Mouse (Mus musculus): ENCODE results near the gene Slc9a2.
A peak's percentile ranks its signal among the peaks of the same experiment; 100 is the strongest.

The Slc9a2 gene

DNA sequence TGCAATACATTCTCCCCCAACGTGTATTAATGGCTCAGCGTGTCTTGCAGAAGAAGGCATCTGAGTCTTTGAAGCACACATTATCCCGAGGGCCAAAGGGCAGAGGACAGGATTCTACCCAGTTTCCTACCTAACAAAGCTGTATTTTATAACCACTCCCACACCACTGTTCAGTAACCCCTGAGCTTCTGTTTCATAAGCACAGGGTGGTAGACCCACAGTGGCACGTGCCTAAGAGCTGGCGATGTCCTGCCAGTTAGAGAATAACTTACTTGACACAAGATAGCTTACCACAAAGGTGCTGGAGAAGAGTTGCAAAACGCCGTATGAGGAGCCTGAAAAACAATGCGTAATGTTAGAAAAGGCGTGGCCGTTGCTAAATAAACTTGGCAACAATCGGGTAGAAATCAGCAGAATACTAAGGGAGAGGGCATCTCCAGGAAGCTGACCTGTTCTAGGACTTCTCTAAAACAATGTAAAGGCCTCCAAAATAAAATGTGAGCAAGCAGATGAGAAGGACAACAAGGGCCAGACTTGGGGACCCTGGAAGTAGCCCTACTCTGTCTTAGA, 105.6 kb downstream of the Slc9a2 start:
- DNase-seq (ENCODE audit: low spot score), result no peak

GRCm38 (mm10) chr1:40788956-40789355, 108.6 kb downstream of the Slc9a2 start:
- no peak for DNase-seq (ENCODE audit: low spot score)

GRCm38 (mm10) chr1:40789666-40790233, 109.4 kb downstream of the Slc9a2 start:
- DNase-seq (ENCODE audit: low spot score), result no peak

DNA sequence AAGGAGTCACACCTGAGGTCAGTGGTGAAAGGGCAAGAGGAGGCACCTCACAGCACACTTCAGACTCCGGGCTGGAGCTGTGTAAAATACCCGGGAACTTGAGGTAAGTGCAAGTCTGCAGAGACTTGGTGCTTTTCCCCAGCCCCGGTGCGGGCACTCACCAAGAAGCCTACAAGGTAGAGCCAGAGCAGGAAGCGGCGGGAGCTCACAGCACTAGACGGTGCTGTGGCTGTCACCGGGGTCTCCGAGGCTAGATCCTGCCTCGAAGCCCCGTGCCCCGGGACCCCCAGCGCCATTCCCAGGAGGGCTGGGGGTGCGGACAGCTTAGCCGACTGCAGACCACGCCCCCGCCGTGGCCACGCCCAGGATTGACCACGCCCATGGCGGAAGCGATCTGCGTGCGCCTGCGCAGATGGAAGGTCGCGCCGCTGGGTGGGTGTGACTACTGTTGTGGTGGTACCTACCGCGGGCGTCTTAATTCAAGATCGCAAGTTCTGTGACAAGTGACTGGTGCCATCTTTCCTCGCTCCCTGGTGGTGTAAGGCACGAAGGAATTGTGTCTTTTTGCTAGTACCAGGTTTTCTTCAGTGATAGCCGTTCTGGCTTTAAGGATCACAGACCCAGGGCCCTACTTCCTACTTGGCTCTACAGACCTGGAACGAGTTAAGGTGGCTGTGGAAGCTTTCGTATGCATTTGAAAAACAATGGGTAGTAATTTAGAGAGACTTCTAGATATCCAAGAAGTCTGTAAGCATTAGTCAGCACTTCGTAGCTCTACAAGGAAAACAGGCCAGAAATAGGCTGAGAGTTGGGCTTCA, 110.2 kb downstream of the Slc9a2 start, which contains the start of gene Mfsd9:
TSS of gene Mfsd9 (minus strand) at position 364 of the 818 bp plus-strand sequence.
- DNase-seq (ENCODE audit: low spot score), result peak; percentile 80

DNA sequence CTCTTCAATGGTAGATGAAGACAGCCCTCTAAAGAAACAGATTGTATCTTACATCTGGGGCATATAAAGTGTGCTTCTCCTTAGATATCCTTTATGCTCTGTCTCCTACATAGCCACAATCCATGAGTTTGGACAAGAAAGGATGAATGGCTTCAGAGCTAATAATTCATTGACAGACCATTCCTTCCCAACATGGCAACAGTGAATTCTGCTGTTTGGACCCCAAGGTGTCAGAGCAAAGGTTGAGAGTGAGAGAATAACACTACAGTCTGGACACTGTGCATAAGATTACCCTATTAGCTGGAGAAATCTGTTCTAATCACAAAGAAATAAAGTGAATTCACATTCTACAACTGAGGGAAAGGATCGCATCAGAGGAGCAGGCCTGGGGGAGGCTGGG, 115.1 kb downstream of the Slc9a2 start:
- DNase-seq (ENCODE audit: low spot score), result no peak

DNA sequence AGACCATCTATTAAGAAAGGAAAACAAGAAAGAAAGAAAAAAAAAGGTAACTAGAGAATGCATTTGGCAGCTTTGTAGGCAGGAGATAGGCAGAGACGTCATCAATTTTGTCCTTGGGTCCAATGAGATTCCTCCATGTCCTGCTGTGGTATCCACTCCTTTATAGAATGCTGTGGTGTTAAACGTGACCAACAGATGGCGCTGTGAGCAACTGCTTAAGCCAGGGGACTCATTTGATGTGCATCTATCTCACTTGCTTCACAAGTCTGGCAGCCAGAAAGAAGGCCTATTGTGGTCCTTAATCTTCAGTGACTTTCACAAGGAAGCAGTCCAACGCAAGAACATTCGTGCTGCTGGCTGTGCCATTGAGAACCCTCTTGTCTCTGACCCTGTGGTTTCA, 117.0 kb downstream of the Slc9a2 start:
- peak; percentile 51 for DNase-seq (ENCODE audit: low spot score)

- no peak for DNase-seq (ENCODE audit: low spot score)
Measured at GRCm38 (mm10) chr1:40799121-40799520, 118.7 kb downstream of the Slc9a2 start.

- no peak for DNase-seq (ENCODE audit: low spot score)
Measured at GRCm38 (mm10) chr1:40800908-40801307, 120.5 kb downstream of the Slc9a2 start.

DNA sequence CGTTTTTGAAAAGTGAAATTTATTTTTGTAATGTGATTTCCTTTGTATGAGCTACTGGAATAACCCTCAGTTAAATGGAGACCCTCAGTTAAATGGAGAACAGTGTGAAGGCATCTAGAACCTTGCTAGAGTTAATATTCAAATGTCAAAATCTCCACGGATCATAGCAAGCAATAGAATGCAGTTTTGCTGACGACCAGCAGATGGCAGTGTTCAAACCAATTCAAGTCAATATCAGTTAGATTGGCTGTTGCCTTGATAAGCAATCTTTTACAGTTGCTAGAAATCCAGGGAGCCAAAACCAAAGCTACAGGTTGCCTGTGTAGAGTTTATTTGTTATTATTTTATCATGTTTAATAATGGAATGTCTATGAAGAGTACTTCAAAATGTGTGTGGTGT, 122.4 kb downstream of the Slc9a2 start:
- peak; percentile 30 for DNase-seq (ENCODE audit: low spot score)

DNA sequence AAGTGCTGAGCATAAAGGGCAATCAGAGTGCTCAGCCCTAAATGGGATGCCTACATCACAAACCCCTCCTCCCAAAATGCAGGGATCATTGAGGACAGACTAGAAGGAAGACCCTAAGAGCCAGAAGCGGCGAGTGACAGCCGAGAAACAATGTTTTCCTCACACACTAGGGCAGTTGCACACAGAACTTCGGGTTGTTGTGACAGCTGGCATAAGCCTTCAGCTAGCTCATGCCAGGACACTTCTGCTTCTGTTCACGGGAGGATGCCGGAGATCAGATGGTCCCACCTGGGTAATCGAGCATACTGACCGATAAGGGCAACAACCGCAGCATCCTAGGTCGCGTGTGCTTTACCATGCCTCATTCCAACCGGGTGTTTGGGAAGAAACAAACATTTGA, 123.7 kb downstream of the Slc9a2 start:
- DNase-seq (ENCODE audit: low spot score), result no peak

- no peak for DNase-seq (ENCODE audit: low spot score)
Measured at GRCm38 (mm10) chr1:40805351-40805750, 125.0 kb downstream of the Slc9a2 start, which contains the start of gene Tmem182. TSS of gene Tmem182 (plus strand) at chr1:40805601.

- no peak for DNase-seq (ENCODE audit: low spot score)
Measured at GRCm38 (mm10) chr1:40805891-40806290, 125.5 kb downstream of the Slc9a2 start.

GRCm38 (mm10) chr1:40808643-40809042, 128.3 kb downstream of the Slc9a2 start:
- DNase-seq (ENCODE audit: low spot score), result no peak

DNA sequence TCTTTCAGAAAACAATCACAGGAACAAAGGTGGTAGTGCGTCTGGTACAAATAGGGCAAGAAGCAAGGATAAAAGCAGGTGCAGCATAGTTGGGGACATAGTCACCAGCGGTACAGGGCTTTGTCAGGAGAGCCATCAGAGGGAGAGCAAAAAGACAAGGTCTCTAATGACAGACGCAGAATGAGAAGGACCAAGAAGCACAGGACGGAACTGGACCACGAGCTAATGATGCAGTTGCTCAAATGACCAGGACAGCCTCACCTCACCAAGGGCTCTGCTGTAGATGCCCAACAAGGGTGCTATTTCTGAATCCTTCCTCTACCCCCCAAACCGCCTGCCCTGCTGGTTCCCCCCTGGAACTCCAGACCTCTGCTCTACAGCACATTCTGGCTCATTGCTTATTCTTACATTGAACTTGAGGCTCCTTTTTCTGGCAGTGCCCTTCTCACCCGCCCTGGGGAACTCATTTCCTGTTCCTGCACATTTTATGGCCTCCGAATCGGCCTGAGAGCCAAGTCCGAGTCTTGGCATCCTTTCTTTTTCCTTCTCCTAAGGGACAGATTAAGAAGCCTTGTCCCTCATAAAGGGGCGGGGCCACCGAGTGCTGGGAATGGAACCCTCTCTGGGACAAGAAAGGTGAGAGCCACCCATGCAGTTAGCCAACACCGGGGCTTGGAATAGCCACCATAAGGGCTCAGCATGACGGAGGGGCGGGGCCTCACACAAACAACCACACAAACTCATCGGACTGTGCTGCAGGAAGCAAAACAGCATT, 134.9 kb downstream of the Slc9a2 start:
- DNase-seq (ENCODE audit: low spot score), result no peak
